8 mouse cellular contexts compared by ENCODE assay signal in genomic region chr10:60577125-60577919, GRCm38 (mm10).
DNase-seq lines count a peak whose midpoint lies in the region; ATAC-seq and TF ChIP-seq lines count a peak whose summit lies in the region.

No protein-coding gene starts in this region.

- no peaks in the 10 kb centered on the region for H3K36me3 ChIP-seq in forebrain, embryonic 11.5 days (ENCODE audit: control insufficient read depth, insufficient read depth, low read length)
- H3K36me3 ChIP-seq in forebrain, postnatal 0 days (ENCODE audit: insufficient read depth) = no peaks in the 10 kb centered on the region
- no peaks in the 10 kb centered on the region for H3K36me3 ChIP-seq in heart, embryonic 13.5 days
- no peaks in the 10 kb centered on the region for H3K36me3 ChIP-seq in midbrain, embryonic 13.5 days

- DNase-seq in forebrain, embryonic 11.5 days (ENCODE audit: low spot score) = peak; percentile 61
- DNase-seq in forebrain, postnatal 0 days = no peak
- DNase-seq in c-Kit-positive CD71-positive TER-119-positive erythroid progenitor cells, embryonic 14.5 days (ENCODE audit: low spot score) = peak; percentile 79
- DNase-seq in kidney, postnatal 36 days = peak; percentile 49 to 72
- DNase-seq in layer of hippocampus, postnatal 25 days (ENCODE audit: extremely low spot score in 1 of 2, low spot score in 1 of 2) = no peak

- peaks cover 19% of the 10 kb centered on the region for H3K4me1 ChIP-seq in forebrain, embryonic 11.5 days (replicated peaks; ENCODE audit: control insufficient read depth, insufficient read depth, low read length)
- no peaks in the 10 kb centered on the region for H3K4me1 ChIP-seq in forebrain, postnatal 0 days (ENCODE audit: insufficient read depth)
- H3K4me1 ChIP-seq in heart, embryonic 13.5 days = peaks cover 22% of the 10 kb centered on the region
- H3K4me1 ChIP-seq in midbrain, embryonic 13.5 days (replicated peaks) = peaks cover 21% of the 10 kb centered on the region

- no peak overlapping the region for H3K27ac ChIP-seq in forebrain, embryonic 11.5 days (ENCODE audit: low read depth, low read length)
- H3K27ac ChIP-seq in forebrain, postnatal 0 days (ENCODE audit: low read depth, low read length) = no peak overlapping the region
- peak overlapping the region; percentile 28; the same call in 1 of the 2 replicates for H3K27ac ChIP-seq in heart, embryonic 13.5 days (replicated peaks)
- peak overlapping the region; percentile 25; the same call in 1 of the 2 replicates for H3K27ac ChIP-seq in midbrain, embryonic 13.5 days

- H3K4me2 ChIP-seq in forebrain, embryonic 11.5 days (ENCODE audit: low read depth, low read length, severe bottlenecking) = no peak overlapping the region
- no peak overlapping the region for H3K4me2 ChIP-seq in forebrain, postnatal 0 days (ENCODE audit: low read depth)
- H3K4me2 ChIP-seq in heart, embryonic 13.5 days = 0 out of 2 replicates have a peak overlapping the region, but pooled peaks have one; percentile 4
- no peak overlapping the region for H3K4me2 ChIP-seq in midbrain, embryonic 13.5 days (replicated peaks)

- 65% methylated on average over 13 of the region's 13 CpGs for WGBS in forebrain, embryonic 11.5 days
- WGBS in forebrain, postnatal 0 days = 31% methylated on average over 13 of the region's 13 CpGs
- WGBS in heart, embryonic 13.5 days = 28% methylated on average over 13 of the region's 13 CpGs
- WGBS in midbrain, embryonic 13.5 days = 52% methylated on average over 13 of the region's 13 CpGs

- H3K27me3 ChIP-seq in forebrain, embryonic 11.5 days (ENCODE audit: control insufficient read depth, insufficient read depth, low read length) = peaks cover 15% of the 10 kb centered on the region
- peaks cover 6% of the 10 kb centered on the region; the same call in 1 of the 2 replicates for H3K27me3 ChIP-seq in forebrain, postnatal 0 days (ENCODE audit: insufficient read depth, low read length)
- H3K27me3 ChIP-seq in heart, embryonic 13.5 days (replicated peaks) = no peaks in the 10 kb centered on the region; the same call in 1 of the 2 replicates
- peaks cover 5% of the 10 kb centered on the region; the same call in 1 of the 2 replicates for H3K27me3 ChIP-seq in midbrain, embryonic 13.5 days

- no peak overlapping the region for H3K4me3 ChIP-seq in forebrain, embryonic 11.5 days (ENCODE audit: low read depth, low read length)
- no peak overlapping the region for H3K4me3 ChIP-seq in forebrain, postnatal 0 days (ENCODE audit: low read depth, low read length)
- no peak overlapping the region for H3K4me3 ChIP-seq in heart, embryonic 13.5 days
- H3K4me3 ChIP-seq in midbrain, embryonic 13.5 days (replicated peaks) = no peak overlapping the region

- no peak overlapping the region for H3K9ac ChIP-seq in forebrain, embryonic 11.5 days (ENCODE audit: low read length)
- H3K9ac ChIP-seq in forebrain, postnatal 0 days = no peak overlapping the region
- no peak overlapping the region; the same call in 1 of the 2 replicates for H3K9ac ChIP-seq in heart, embryonic 13.5 days
- no peak overlapping the region for H3K9ac ChIP-seq in midbrain, embryonic 13.5 days (replicated peaks)

- H3K9me3 ChIP-seq in forebrain, embryonic 11.5 days (ENCODE audit: control insufficient read depth, low read length) = no peaks in the 10 kb centered on the region
- H3K9me3 ChIP-seq in forebrain, postnatal 0 days (ENCODE audit: low read length) = no peaks in the 10 kb centered on the region
- H3K9me3 ChIP-seq in heart, embryonic 13.5 days = no peaks in the 10 kb centered on the region
- no peaks in the 10 kb centered on the region for H3K9me3 ChIP-seq in midbrain, embryonic 13.5 days

- ATAC-seq in forebrain, embryonic 11.5 days (replicated peaks; ENCODE audit: low FRiP score) = no peak
- ATAC-seq in forebrain, postnatal 0 days = no peak
- ATAC-seq in heart, embryonic 13.5 days (ENCODE audit: extremely low read depth, insufficient number of reproducible peaks, low FRiP score, low TSS enrichment) = peak; percentile 35; the same call in 1 of the 2 replicates
- peak; percentile 74 for ATAC-seq in midbrain, embryonic 13.5 days
- no peak for ATAC-seq in CD4-positive, CD25-positive, alpha-beta regulatory T cell, adult 4 months

- no peak for TF ChIP-seq CTCF in forebrain, postnatal 0 days (IDR thresholded peaks at IDR 0.05; ENCODE audit: low read depth)

Comparison
In these comparisons a context has a peak if more than half of its experiments do, and no peak if none do; other contexts are left out.
1. DNase-seq: peak in forebrain, embryonic 11.5 days (single experiment), c-Kit-positive CD71-positive TER-119-positive erythroid progenitor cells, embryonic 14.5 days (single experiment) and kidney, postnatal 36 days (2 of 2); none in forebrain, postnatal 0 days (single experiment) and layer of hippocampus, postnatal 25 days (0 of 2).
2. ATAC-seq: peak in heart, embryonic 13.5 days (single experiment) and midbrain, embryonic 13.5 days (single experiment); none in forebrain, embryonic 11.5 days (single experiment), forebrain, postnatal 0 days (single experiment) and CD4-positive, CD25-positive, alpha-beta regulatory T cell, adult 4 months (single experiment).
3. H3K27ac ChIP-seq: peak in heart, embryonic 13.5 days (single experiment) and midbrain, embryonic 13.5 days (single experiment); none in forebrain, embryonic 11.5 days (single experiment) and forebrain, postnatal 0 days (single experiment).